Mouse (Mus musculus): ENCODE results near the gene Gabrd. TPM values are rescaled to one million over a fixed set of nuclear protein-coding genes. Genes with fewer than 3 reads are reported as not detected.
"Not testable (repeated sequence)": the region's sequence is repeated elsewhere in the genome, so short reads cannot be mapped to it uniquely, and the experiment has no call there.

Gabrd gene
- polyA plus RNA-seq (2015; fragmentation: Nextera tagmentation; extraction: Ambion mirVana): 0.22 and 0.26 TPM in 2 replicates

GRCm38 (mm10) chr4:155397511-155398221 is at the start of gene Gabrd:
Gene Gabrd (minus strand): TSS chr4:155398112.
- peak; percentile 36; the same call in 1 of the 2 replicates for ATAC-seq
- Histone ChIP-seq H3K9me3 (replicated peaks; ENCODE audit: control insufficient read depth, low read length, poor library complexity, severe bottlenecking) (no peaks in the 10 kb centered on the region), H3K27me3 (ENCODE audit: control insufficient read depth, insufficient read depth, low read depth, low read length) (peaks cover 26% of the 10 kb centered on the region), H3K36me3 (ENCODE audit: control insufficient read depth, insufficient read depth, low read length) (no peaks in the 10 kb centered on the region), H3K9ac (ENCODE audit: low read depth, low read length) (peak within 1 kb of the TSS; percentile 57), H3K4me1 (ENCODE audit: control insufficient read depth, insufficient read depth, low read length) (no peaks in the 10 kb centered on the region), H3K4me2 (ENCODE audit: low read length) (peak within 1 kb of the TSS; percentile 83), H3K27ac (ENCODE audit: low read length) (no peak within 1 kb of the TSS), H3K4me3 (ENCODE audit: low read depth, low read length) (peak within 1 kb of the TSS; percentile 45)
- under 1% methylated on average over 41 of the region's 57 CpGs for WGBS

GRCm38 (mm10) chr4:155442808-155443207 is 44.9 kb upstream of the Gabrd start:
- H3K9ac ChIP-seq (ENCODE audit: low read depth, low read length): no peak overlapping the region
- no peaks in the 10 kb centered on the region for H3K36me3 ChIP-seq (ENCODE audit: control insufficient read depth, insufficient read depth, low read length)
- no peak overlapping the region for H3K4me2 ChIP-seq (ENCODE audit: low read length)
- no peaks in the 10 kb centered on the region for H3K27me3 ChIP-seq (ENCODE audit: control insufficient read depth, insufficient read depth, low read depth, low read length)
- H3K4me3 ChIP-seq (ENCODE audit: low read depth, low read length): no peak overlapping the region
- no peaks in the 10 kb centered on the region for H3K4me1 ChIP-seq (ENCODE audit: control insufficient read depth, insufficient read depth, low read length)
- no peak for ATAC-seq
- H3K27ac ChIP-seq (ENCODE audit: low read length): no peak overlapping the region
- 75% methylated on average over 3 of the region's 3 CpGs for WGBS
- H3K9me3 ChIP-seq (replicated peaks; ENCODE audit: control insufficient read depth, low read length, poor library complexity, severe bottlenecking): no peaks in the 10 kb centered on the region

GRCm38 (mm10) chr4:155433993-155434392 is 36.1 kb upstream of the Gabrd start:
- H3K27me3 ChIP-seq (ENCODE audit: control insufficient read depth, insufficient read depth, low read depth, low read length): no peaks in the 10 kb centered on the region
- H3K36me3 ChIP-seq (ENCODE audit: control insufficient read depth, insufficient read depth, low read length): no peaks in the 10 kb centered on the region
- H3K4me2 ChIP-seq (ENCODE audit: low read length): no peak overlapping the region
- no peak overlapping the region for H3K4me3 ChIP-seq (ENCODE audit: low read depth, low read length)
- 86% methylated on average over 5 of the region's 5 CpGs for WGBS
- H3K27ac ChIP-seq (ENCODE audit: low read length): no peak overlapping the region
- no peak overlapping the region for H3K9ac ChIP-seq (ENCODE audit: low read depth, low read length)
- H3K4me1 ChIP-seq (ENCODE audit: control insufficient read depth, insufficient read depth, low read length): no peaks in the 10 kb centered on the region
- no peaks in the 10 kb centered on the region for H3K9me3 ChIP-seq (replicated peaks; ENCODE audit: control insufficient read depth, low read length, poor library complexity, severe bottlenecking)
- no peak for ATAC-seq

- Histone ChIP-seq H3K4me2 (ENCODE audit: low read length) (no peak overlapping the region), H3K4me1 (ENCODE audit: control insufficient read depth, insufficient read depth, low read length) (no peaks in the 10 kb centered on the region), H3K36me3 (ENCODE audit: control insufficient read depth, insufficient read depth, low read length) (no peaks in the 10 kb centered on the region), H3K27me3 (ENCODE audit: control insufficient read depth, insufficient read depth, low read depth, low read length) (no peaks in the 10 kb centered on the region), H3K27ac (ENCODE audit: low read length) (no peak overlapping the region), H3K9ac (ENCODE audit: low read depth, low read length) (no peak overlapping the region), H3K9me3 (replicated peaks; ENCODE audit: control insufficient read depth, low read length, poor library complexity, severe bottlenecking) (no peaks in the 10 kb centered on the region), H3K4me3 (ENCODE audit: low read depth, low read length) (no peak overlapping the region)
- no peak for ATAC-seq
- 88% methylated on average over 6 of the region's 6 CpGs for WGBS
These were observed 34.4 kb upstream of the Gabrd start for GRCm38 (mm10) chr4:155432358-155432757.

GRCm38 (mm10) chr4:155429202-155429601 is 31.3 kb upstream of the Gabrd start:
- H3K4me2 ChIP-seq (ENCODE audit: low read length): no peak overlapping the region
- H3K27me3 ChIP-seq (ENCODE audit: control insufficient read depth, insufficient read depth, low read depth, low read length): no peaks in the 10 kb centered on the region
- H3K36me3 ChIP-seq (ENCODE audit: control insufficient read depth, insufficient read depth, low read length): no peaks in the 10 kb centered on the region
- H3K27ac ChIP-seq (ENCODE audit: low read length): no peak overlapping the region
- H3K9me3 ChIP-seq (replicated peaks; ENCODE audit: control insufficient read depth, low read length, poor library complexity, severe bottlenecking): no peaks in the 10 kb centered on the region
- H3K4me3 ChIP-seq (ENCODE audit: low read depth, low read length): no peak overlapping the region
- 86% methylated on average over 3 of the region's 3 CpGs for WGBS
- H3K4me1 ChIP-seq (ENCODE audit: control insufficient read depth, insufficient read depth, low read length): no peaks in the 10 kb centered on the region
- H3K9ac ChIP-seq (ENCODE audit: low read depth, low read length): no peak overlapping the region
- ATAC-seq: no peak

- H3K4me3 ChIP-seq (ENCODE audit: low read depth, low read length): no peak overlapping the region
- no peaks in the 10 kb centered on the region for H3K36me3 ChIP-seq (ENCODE audit: control insufficient read depth, insufficient read depth, low read length)
- H3K4me2 ChIP-seq (ENCODE audit: low read length): no peak overlapping the region
- ATAC-seq: no peak
- no peak overlapping the region for H3K9ac ChIP-seq (ENCODE audit: low read depth, low read length)
- H3K27me3 ChIP-seq (ENCODE audit: control insufficient read depth, insufficient read depth, low read depth, low read length): no peaks in the 10 kb centered on the region
- H3K27ac ChIP-seq (ENCODE audit: low read length): no peak overlapping the region
- H3K9me3 ChIP-seq (replicated peaks; ENCODE audit: control insufficient read depth, low read length, poor library complexity, severe bottlenecking): no peaks in the 10 kb centered on the region
- no peaks in the 10 kb centered on the region for H3K4me1 ChIP-seq (ENCODE audit: control insufficient read depth, insufficient read depth, low read length)
These were observed 30.5 kb upstream of the Gabrd start for GRCm38 (mm10) chr4:155428442-155428841.

- no peak overlapping the region for H3K27ac ChIP-seq (ENCODE audit: low read length)
- H3K36me3 ChIP-seq (ENCODE audit: control insufficient read depth, insufficient read depth, low read length): no peaks in the 10 kb centered on the region
- no peak overlapping the region for H3K4me2 ChIP-seq (ENCODE audit: low read length)
- H3K4me1 ChIP-seq (ENCODE audit: control insufficient read depth, insufficient read depth, low read length): no peaks in the 10 kb centered on the region
- no peak overlapping the region for H3K9ac ChIP-seq (ENCODE audit: low read depth, low read length)
- 84% methylated on average over 6 of the region's 6 CpGs for WGBS
- no peak overlapping the region for H3K4me3 ChIP-seq (ENCODE audit: low read depth, low read length)
- ATAC-seq: no peak
- no peaks in the 10 kb centered on the region for H3K27me3 ChIP-seq (ENCODE audit: control insufficient read depth, insufficient read depth, low read depth, low read length)
- H3K9me3 ChIP-seq (replicated peaks; ENCODE audit: control insufficient read depth, low read length, poor library complexity, severe bottlenecking): no peaks in the 10 kb centered on the region
These were observed 28.4 kb upstream of the Gabrd start for GRCm38 (mm10) chr4:155426272-155426671.

- WGBS: 89% methylated on average over 5 of the region's 5 CpGs
- H3K9me3 ChIP-seq (replicated peaks; ENCODE audit: control insufficient read depth, low read length, poor library complexity, severe bottlenecking): no peaks in the 10 kb centered on the region
- H3K36me3 ChIP-seq (ENCODE audit: control insufficient read depth, insufficient read depth, low read length): no peaks in the 10 kb centered on the region
- H3K4me3 ChIP-seq (ENCODE audit: low read depth, low read length): no peak overlapping the region
- H3K27me3 ChIP-seq (ENCODE audit: control insufficient read depth, insufficient read depth, low read depth, low read length): no peaks in the 10 kb centered on the region
- no peak overlapping the region for H3K4me2 ChIP-seq (ENCODE audit: low read length)
- H3K9ac ChIP-seq (ENCODE audit: low read depth, low read length): no peak overlapping the region
- no peaks in the 10 kb centered on the region for H3K4me1 ChIP-seq (ENCODE audit: control insufficient read depth, insufficient read depth, low read length)
- no peak overlapping the region for H3K27ac ChIP-seq (ENCODE audit: low read length)
- ATAC-seq: no peak
These were observed 26.1 kb upstream of the Gabrd start for GRCm38 (mm10) chr4:155423988-155424387.

- not testable (repeated sequence) for H3K4me3 ChIP-seq (ENCODE audit: low read depth, low read length); H3K36me3 ChIP-seq (ENCODE audit: control insufficient read depth, insufficient read depth, low read length); H3K9me3 ChIP-seq (replicated peaks; ENCODE audit: control insufficient read depth, low read length, poor library complexity, severe bottlenecking); H3K4me2 ChIP-seq (ENCODE audit: low read length); H3K4me1 ChIP-seq (ENCODE audit: control insufficient read depth, insufficient read depth, low read length); H3K9ac ChIP-seq (ENCODE audit: low read depth, low read length); ATAC-seq; H3K27me3 ChIP-seq (ENCODE audit: control insufficient read depth, insufficient read depth, low read depth, low read length); H3K27ac ChIP-seq (ENCODE audit: low read length)
- 91% methylated on average over 20 of the region's 30 CpGs for WGBS
These were observed 23.8 kb upstream of the Gabrd start for GRCm38 (mm10) chr4:155421412-155422370.

All from midbrain, embryonic 16.5 days (tissue).